Mouse (Mus musculus): ENCODE results near the gene Pi4k2a. TPM values are rescaled to one million over a fixed set of nuclear protein-coding genes. Genes with fewer than 3 reads are reported as not detected.

Gene Pi4k2a
- polyA plus RNA-seq, 1 experiment, result 22.3 TPM

DNA sequence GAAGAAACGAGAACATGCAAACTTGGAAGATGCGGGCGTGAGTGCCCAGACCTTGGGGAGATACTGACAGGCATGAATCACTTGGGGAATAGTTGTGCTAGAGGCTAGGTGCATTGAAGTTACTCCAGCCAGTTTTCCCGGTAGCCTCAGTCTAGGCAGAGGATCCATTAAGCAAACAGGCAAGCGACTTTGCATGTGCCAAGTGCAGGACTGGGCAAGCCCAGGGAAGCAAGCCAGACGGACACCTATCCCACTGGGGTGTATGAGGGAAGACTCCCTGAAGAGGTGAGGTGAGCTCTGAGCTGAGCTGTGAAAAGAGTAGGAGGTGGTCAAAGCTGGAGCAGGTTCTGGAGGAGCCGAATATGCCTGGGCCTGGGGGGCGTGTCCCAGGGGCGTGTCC is 77.2 kb downstream of the Pi4k2a start:
- H3K27ac ChIP-seq (ENCODE audit: insufficient read depth, low read length), result no peak overlapping the region
- H3K27me3 ChIP-seq (ENCODE audit: control insufficient read depth, insufficient read depth, low read length), result no peaks in the 10 kb centered on the region
- WGBS, result 88% methylated on average over 9 of the region's 9 CpGs
- H3K4me1 ChIP-seq (ENCODE audit: control insufficient read depth, insufficient read depth, insufficient read length), result peaks cover 9% of the 10 kb centered on the region; the same call in 1 of the 2 replicates
- H3K36me3 ChIP-seq (ENCODE audit: control insufficient read depth, insufficient read depth, low read length), result no peaks in the 10 kb centered on the region
- H3K4me3 ChIP-seq (ENCODE audit: extremely low read depth, insufficient read depth, insufficient read length), result no peak overlapping the region
- TF ChIP-seq CTCF (IDR thresholded peaks at IDR 0.05; ENCODE audit: extremely low read depth, insufficient read depth, insufficient read length, insufficient replicate concordance), result no peak
- no peak for TF ChIP-seq POLR2A (IDR thresholded peaks at IDR 0.05; ENCODE audit: low read depth, low read length)
- DNase-seq (ENCODE audit: low read depth in 1 of 2, low spot score in 2 of 2), result no peak

DNA sequence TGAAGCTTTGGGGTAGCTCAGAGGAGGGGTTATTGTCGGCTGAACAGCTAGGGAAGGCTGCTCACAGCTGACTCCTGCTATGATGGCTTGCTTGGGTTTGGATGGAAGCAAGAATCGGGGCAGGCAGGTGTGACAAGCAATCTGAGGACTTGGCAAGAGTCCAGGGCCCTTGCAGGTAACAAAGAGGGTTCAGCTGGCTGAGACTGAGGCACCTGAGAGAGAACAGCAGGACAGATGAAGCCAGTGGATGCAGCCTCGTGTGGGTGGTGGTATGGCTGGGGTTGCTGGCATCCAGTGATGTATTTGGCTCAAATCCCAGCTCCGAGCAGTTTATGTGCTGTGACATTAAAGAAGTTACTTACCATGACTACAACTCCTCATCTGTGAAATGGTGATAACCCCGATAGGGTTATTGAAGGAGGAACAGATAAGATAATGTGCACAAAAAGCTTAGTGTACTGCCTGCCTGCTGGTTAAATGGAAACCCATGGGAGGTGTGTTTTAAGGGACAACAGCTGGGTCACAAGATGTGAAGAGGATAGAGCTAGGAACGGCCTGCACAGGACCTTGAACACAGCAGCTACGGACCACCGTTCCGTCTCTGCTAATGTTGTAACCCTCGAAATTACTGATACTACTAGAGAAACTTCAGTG is 79.2 kb downstream of the Pi4k2a start:
- Histone ChIP-seq H3K27me3 (ENCODE audit: control insufficient read depth, insufficient read depth, low read length) (no peaks in the 10 kb centered on the region), H3K27ac (ENCODE audit: insufficient read depth, low read length) (no peak overlapping the region), H3K36me3 (ENCODE audit: control insufficient read depth, insufficient read depth, low read length) (no peaks in the 10 kb centered on the region), H3K4me1 (ENCODE audit: control insufficient read depth, insufficient read depth, insufficient read length) (peaks cover 9% of the 10 kb centered on the region; the same call in 1 of the 2 replicates), H3K4me3 (ENCODE audit: extremely low read depth, insufficient read depth, insufficient read length) (no peak overlapping the region)
- DNase-seq (ENCODE audit: low read depth in 1 of 2, low spot score in 2 of 2), result no peak
- no peak for TF ChIP-seq POLR2A (IDR thresholded peaks at IDR 0.05; ENCODE audit: low read depth, low read length)
- no peak for TF ChIP-seq CTCF (IDR thresholded peaks at IDR 0.05; ENCODE audit: extremely low read depth, insufficient read depth, insufficient read length, insufficient replicate concordance)
- 73% methylated on average over 10 of the region's 10 CpGs for WGBS

DNA sequence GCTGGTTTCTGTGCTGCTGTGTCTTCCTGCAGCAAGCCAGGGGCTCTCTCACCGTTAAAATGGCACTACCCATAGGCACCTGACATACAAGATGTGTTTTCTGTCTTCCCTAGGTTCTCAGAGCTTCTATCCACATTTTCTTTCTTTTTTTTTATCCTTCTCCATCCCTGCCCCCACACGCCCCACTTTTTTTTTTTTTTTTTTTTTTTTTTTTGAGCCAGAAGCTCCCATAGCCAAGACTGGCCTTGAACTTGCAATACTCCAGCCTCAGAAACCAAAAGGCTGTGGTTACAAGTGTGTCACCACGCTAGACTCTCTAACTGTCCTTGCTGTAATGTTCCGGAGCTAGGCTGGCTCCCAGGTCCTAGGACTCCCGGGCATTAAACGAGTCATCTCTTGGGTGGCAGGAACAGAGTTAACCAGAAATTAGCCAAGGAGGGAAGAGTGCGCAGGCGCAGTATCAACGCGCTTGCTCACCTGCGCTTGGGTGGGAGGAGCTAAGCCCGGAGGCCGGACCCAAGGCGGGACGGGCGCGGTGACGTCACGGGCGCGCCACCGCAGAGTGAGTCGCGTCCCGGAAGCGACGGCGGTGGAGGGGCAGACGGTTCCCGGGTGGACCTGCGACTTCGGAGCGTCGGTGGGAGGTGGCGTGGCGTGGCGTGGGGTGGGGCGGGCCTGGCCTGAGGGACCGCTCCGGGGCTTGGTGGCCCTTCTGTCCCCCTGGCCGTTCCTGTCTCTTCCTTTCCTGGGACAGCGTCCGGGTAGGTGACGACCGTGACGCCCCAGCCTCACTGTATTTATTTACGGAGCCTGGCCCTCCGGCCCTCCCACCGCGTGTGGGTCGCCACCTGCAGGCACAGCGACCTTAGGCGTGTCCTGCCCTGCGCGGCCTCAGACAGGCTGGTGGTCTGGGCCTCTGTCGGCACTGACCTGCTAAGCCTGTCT is 80.0 kb downstream of the Pi4k2a start:
- Histone ChIP-seq H3K4me3 (ENCODE audit: extremely low read depth, insufficient read depth, insufficient read length) (peak overlapping the region; percentile 81), H3K27me3 (ENCODE audit: control insufficient read depth, insufficient read depth, low read length) (no peaks in the 10 kb centered on the region), H3K4me1 (ENCODE audit: control insufficient read depth, insufficient read depth, insufficient read length) (peaks cover 9% of the 10 kb centered on the region; the same call in 1 of the 2 replicates), H3K36me3 (ENCODE audit: control insufficient read depth, insufficient read depth, low read length) (no peaks in the 10 kb centered on the region), H3K27ac (ENCODE audit: insufficient read depth, low read length) (peak overlapping the region; percentile 61)
- TF ChIP-seq POLR2A (IDR thresholded peaks at IDR 0.05; ENCODE audit: low read depth, low read length) (peak; percentile 89), CTCF (IDR thresholded peaks at IDR 0.05; ENCODE audit: extremely low read depth, insufficient read depth, insufficient read length, insufficient replicate concordance) (no peak)
- 2% methylated on average over 49 of the region's 56 CpGs for WGBS
- DNase-seq (ENCODE audit: low read depth in 1 of 2, low spot score in 2 of 2), result peak; percentile 86 to 95

Other genes with a start within 250 kb of the Pi4k2a start
- 7.6 and 14.4 TPM in 2 replicates for gene Frat2, start 242.3 kb upstream of the Pi4k2a start, polyA plus RNA-seq (2012; rRNA removed)
- 7.0 and 9.2 TPM in 2 replicates for gene Rrp12, start 194.3 kb upstream of the Pi4k2a start, polyA plus RNA-seq (2012; rRNA removed)
- gene Pgam1, start 178.5 kb upstream of the Pi4k2a start, polyA plus RNA-seq (2012; rRNA removed), result 62.8 and 96.9 TPM in 2 replicates
- gene Exosc1, start 157.0 kb upstream of the Pi4k2a start, polyA plus RNA-seq (2012; rRNA removed), result 10.5 and 11.0 TPM in 2 replicates
- 68.0 and 74.0 TPM in 2 replicates for gene Zdhhc16, start 157.0 kb upstream of the Pi4k2a start, polyA plus RNA-seq (2012; rRNA removed)
- gene Mms19, start 109.3 kb upstream of the Pi4k2a start, polyA plus RNA-seq (2012; rRNA removed), result 64.6 and 68.5 TPM in 2 replicates
- 18.6 and 19.3 TPM in 2 replicates for gene Ubtd1, start 108.7 kb upstream of the Pi4k2a start, polyA plus RNA-seq (2012; rRNA removed)
- 6.3 and 6.8 TPM in 2 replicates for gene Ankrd2, start 54.5 kb upstream of the Pi4k2a start, polyA plus RNA-seq (2012; rRNA removed)
- 1.6 and 2.0 TPM in 2 replicates for gene Hoga1, start 44.9 kb upstream of the Pi4k2a start, polyA plus RNA-seq (2012; rRNA removed)
- gene 4933411K16Rik, start 38.2 kb upstream of the Pi4k2a start, polyA plus RNA-seq (2012; rRNA removed), result 0.08 and 0.11 TPM in 2 replicates
- 1.0 and 1.2 TPM in 2 replicates for gene Morn4, start 4.1 kb upstream of the Pi4k2a start, polyA plus RNA-seq (2012; rRNA removed)
- 13.4 and 18.2 TPM in 2 replicates for gene Avpi1, start 38.6 kb downstream of the Pi4k2a start, polyA plus RNA-seq (2012; rRNA removed)
- gene Marveld1, start 56.9 kb downstream of the Pi4k2a start, polyA plus RNA-seq (2012; rRNA removed), result 52.6 and 76.5 TPM in 2 replicates
- gene Zfyve27, start 73.5 kb downstream of the Pi4k2a start, polyA plus RNA-seq (2012; rRNA removed), result 49.4 and 49.5 TPM in 2 replicates
- gene Sfrp5, start 111.8 kb downstream of the Pi4k2a start, polyA plus RNA-seq (2012; rRNA removed), result 0.19 and 0.28 TPM in 2 replicates
- 0.11 TPM in 1 of 2 replicates, not detected in the other for gene Golga7b, start 157.1 kb downstream of the Pi4k2a start, polyA plus RNA-seq (2012; rRNA removed)

All from spleen, adult 2 months (tissue).